Mouse (Mus musculus) cortical plate, adult 2 months (tissue): ENCODE results near the gene Fam173a. TPM values are rescaled to one million over a fixed set of nuclear protein-coding genes. Genes with fewer than 3 reads are reported as not detected.
A peak's percentile ranks its signal among the peaks of the same experiment; 100 is the strongest.
"Not testable (repeated sequence)": the region's sequence is repeated elsewhere in the genome, so short reads cannot be mapped to it uniquely, and the experiment has no call there.

Source experiments
- H3K27ac ChIP-seq: fragments of 200-500 bp; 2 replicates; pipeline ENCODE4 v1.5.1; 2012; ENCODE audit warnings: low read length, control low read depth, inconsistent platforms; ENCODE audit not compliant: insufficient read depth
- H3K4me1 ChIP-seq: fragments of 200-500 bp; 2 replicates; pipeline ENCODE4 v1.6.1; 2011; ENCODE audit warnings: low read length; ENCODE audit not compliant: control insufficient read depth, insufficient read depth
- H3K4me3 ChIP-seq: fragments of 200-500 bp; 2 replicates; pipeline ENCODE4 v1.5.1; 2011; ENCODE audit warnings: mild to moderate bottlenecking, low read length, control low read depth; ENCODE audit not compliant: insufficient read depth
- CTCF ChIP-seq: fragments of 200-500 bp; IDR thresholded peaks from 2 replicates; pipeline ENCODE4 v1.5.1; 2011; ENCODE audit warnings: mild to moderate bottlenecking, control low read depth, low read length; ENCODE audit not compliant: insufficient read depth; ENCODE audit errors: extremely low read depth
- POLR2A ChIP-seq: fragments of 200-500 bp; IDR thresholded peaks from 2 replicates; pipeline ENCODE4 v1.6.1; 2011; ENCODE audit warnings: mild to moderate bottlenecking, low read length, control low read depth; ENCODE audit not compliant: insufficient read depth; ENCODE audit errors: extremely low read depth
- polyA plus RNA-seq: library from polyadenylated mRNA; depleted of rRNA; stranded (reverse); fragments of >200 nt; gene quantifications from 2 replicates; pipeline ENCODE4 v1.2.3, GENCODE M21; 2012

The Fam173a gene
- polyA plus RNA-seq, 1 experiment, result 152 TPM

- Histone ChIP-seq H3K4me3 (no peak overlapping the region), H3K4me1 (peaks cover 15% of the 10 kb centered on the region), H3K27ac (no peak overlapping the region)
- TF ChIP-seq POLR2A, result no peak
- TF ChIP-seq CTCF, result no peak
Observed at GRCm38 (mm10) chr17:25818851-25819780, 26.4 kb upstream of the Fam173a start.

- no peak overlapping the region for H3K4me3 ChIP-seq
- no peak overlapping the region for H3K27ac ChIP-seq
- H3K4me1 ChIP-seq, result peaks cover 15% of the 10 kb centered on the region
- TF ChIP-seq CTCF (no peak), POLR2A (no peak)
Observed at GRCm38 (mm10) chr17:25817662-25818061, 25.0 kb upstream of the Fam173a start.

DNA sequence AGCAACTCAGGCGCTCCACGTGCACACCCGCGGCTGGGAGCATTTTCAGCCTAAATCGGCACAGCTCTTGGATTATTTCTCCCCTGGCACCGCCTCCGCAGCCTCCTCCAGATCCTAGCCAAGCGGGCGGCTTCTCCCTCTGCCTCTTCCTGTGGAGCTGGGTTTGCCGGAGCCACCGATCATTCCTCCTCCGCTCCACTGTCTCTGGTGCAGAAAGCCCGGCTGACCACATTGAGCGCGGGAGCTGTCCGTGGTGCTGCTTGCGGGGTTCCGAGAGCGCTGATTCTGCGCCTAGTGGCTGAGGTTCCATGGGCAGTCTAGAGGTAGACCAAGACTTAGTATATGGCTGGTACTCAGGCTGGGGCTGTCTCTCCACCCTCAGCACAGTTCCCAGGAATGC lies 20.8 kb upstream of the Fam173a start:
- H3K27ac ChIP-seq, result peak overlapping the region; percentile 83
- peaks cover 18% of the 10 kb centered on the region for H3K4me1 ChIP-seq
- TF ChIP-seq POLR2A, result peak; percentile 56; the same call in 1 of the 2 replicates
- peak; percentile 32 for TF ChIP-seq CTCF
- peak overlapping the region; percentile 17 for H3K4me3 ChIP-seq

DNA sequence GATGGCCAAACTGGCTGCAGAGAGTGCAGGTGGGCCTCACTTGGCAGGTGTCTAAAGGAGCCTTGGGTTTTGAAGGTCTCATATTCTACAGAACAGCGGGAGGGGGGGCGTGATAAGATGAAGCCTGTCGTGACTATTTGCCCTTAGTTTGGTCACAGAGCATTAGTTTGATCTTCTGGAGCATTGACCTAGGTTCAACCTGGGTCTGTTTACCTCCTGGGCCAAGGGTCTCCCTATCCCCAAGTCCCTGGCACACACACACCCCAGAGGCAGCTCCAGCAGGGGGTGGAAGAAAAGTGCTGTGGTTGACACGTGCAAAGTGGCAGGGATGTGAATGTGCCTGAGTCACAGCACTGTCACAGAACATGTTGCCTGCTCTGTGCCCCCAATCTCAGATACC lies 18.2 kb upstream of the Fam173a start:
- peak overlapping the region; percentile 30; the same call in 1 of the 2 replicates for H3K27ac ChIP-seq
- TF ChIP-seq POLR2A, result no peak
- TF ChIP-seq CTCF, result no peak
- peak overlapping the region; percentile 99 for H3K4me3 ChIP-seq
- peaks cover 17% of the 10 kb centered on the region for H3K4me1 ChIP-seq

DNA sequence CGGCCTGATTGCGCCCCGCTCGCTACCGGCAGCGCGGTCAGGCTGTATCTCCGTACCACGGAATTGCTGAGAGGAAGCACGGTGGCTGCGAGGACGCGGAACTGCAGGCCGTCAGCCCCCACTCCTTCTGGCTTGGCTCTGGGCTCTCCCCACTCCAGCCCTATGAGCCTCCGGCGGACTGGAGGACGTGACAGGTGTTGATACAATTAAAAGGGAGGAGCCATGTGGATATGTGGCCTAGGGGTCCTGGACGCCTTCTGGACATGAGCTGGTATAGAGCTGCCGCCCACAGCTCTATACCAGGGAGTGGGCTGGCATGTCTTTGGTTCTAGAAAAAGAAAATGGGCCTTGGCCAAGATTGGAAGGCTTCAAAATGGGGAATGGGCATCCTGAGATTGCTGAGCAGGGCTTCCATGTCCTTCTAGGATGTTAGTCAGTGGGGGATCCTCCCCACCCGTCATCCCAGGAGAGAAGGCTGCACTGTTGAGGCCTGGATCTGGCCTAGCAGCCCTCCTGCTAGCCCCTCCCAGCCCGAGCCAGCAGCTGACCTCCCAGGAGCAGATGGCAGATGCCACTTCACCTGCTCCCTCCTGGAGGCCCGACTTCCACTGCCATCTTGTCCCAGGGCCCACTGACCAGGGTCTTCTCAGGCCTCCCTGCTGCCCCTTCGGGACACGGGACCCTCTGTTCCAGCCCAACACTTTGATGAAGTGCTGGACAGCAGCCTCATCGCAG lies 17.1 kb upstream of the Fam173a start:
- TF ChIP-seq CTCF, result no peak
- no peak for TF ChIP-seq POLR2A
- Histone ChIP-seq H3K4me3 (peak overlapping the region; percentile 99), H3K27ac (peak overlapping the region; percentile 99), H3K4me1 (peaks cover 14% of the 10 kb centered on the region; the same call in 1 of the 2 replicates)

DNA sequence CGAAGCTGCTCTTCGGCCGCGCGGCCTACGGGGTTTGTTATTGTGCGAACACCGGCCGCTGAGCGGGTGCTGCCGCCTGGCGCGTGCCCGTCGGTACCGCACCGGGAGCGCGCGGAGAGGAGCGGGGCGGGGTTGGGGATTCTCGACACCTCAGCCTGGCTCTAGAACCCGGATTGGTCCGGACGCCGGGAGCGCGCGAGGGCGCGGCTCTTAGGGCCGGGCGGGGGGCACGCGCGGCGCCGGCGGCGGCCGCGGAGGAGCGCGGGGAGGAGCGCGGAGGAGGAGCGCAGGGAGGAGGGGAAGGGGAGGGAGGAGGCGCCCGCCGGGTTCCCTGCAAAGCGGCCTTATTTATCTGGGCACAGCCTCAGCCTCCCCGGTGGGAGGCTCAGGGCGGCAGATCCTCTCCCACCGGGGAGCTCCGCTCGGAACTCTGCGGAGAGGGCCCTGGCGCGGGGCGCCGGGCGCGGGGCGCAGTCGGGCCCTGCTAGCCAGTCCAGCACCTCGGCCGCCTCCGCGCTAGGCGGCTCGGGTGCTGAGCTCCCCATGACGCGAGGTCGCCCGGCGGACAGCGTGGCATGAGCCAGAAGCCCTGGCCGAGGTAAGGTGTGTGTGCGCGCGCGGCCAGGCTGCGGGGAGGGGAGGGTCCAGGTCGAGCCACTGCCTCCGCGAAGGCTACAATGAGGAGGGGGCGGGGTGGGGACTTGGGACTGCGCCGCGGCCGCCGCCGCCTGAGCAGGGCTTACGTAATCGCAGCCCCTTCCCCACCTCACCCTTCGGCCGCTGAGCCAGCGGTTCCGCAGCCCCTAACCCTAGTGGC lies 16.3 kb upstream of the Fam173a start, which contains the start of gene Fbxl16:
Fbxl16 (plus strand) TSS at position 297 of the 817 bp plus-strand sequence.
- Histone ChIP-seq H3K4me3 (peak within 1 kb of the TSS; percentile 99), H3K27ac (peak within 1 kb of the TSS; percentile 99), H3K4me1 (peaks cover 10% of the 10 kb centered on the region; the same call in 1 of the 2 replicates)
- TF ChIP-seq CTCF, result no peak
- TF ChIP-seq POLR2A, result peak; percentile 44; the same call in 1 of the 2 replicates

GRCm38 (mm10) chr17:25808028-25808427 lies 15.3 kb upstream of the Fam173a start:
- Histone ChIP-seq H3K4me3 (peak overlapping the region; percentile 99), H3K4me1 (peaks cover 13% of the 10 kb centered on the region), H3K27ac (peak overlapping the region; percentile 58; the same call in 1 of the 2 replicates)
- TF ChIP-seq POLR2A (no peak), CTCF (no peak)

DNA sequence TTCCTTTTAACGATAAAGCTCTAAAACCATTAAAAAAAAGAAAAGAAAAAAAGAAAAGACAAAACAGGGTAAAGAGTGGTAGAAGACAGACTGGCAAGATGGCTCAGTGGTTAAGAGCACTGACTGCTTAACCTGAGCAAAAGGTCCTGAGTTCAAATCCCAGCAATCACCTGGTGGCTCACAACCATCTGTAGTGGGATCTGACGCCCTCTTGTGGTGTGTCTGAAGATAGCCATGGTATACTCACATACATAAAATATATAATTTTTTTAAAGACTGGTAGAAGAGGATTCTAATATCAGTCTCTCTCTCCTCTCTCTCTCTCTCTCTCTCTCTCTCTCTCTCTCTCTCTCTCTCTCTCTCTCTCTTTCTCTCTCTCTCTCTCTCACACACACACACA lies 14.8 kb upstream of the Fam173a start:
- not testable (repeated sequence) for H3K27ac ChIP-seq, H3K4me3 ChIP-seq
- peaks cover 13% of the 10 kb centered on the region for H3K4me1 ChIP-seq

DNA sequence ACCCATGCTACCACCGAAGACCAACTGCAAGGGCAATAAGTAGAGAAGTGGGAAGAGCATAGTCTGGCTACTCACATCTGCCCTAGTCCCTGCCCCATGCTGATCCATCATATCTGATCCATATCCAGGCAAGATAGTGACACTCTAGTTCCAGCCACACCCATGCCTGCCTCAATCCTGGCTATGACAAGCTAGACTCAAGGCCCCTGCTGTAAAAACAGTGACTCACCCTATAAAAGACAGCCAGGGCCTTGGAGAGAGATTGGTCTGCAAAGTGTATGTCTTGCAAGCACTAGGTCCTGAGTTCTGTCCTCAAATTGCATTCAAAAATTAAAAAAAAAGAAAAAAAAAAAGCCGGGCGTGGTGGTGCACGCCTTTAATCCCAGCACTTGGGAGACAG lies 13.8 kb upstream of the Fam173a start:
- TF ChIP-seq POLR2A (no peak), CTCF (no peak)
- no peak overlapping the region for H3K4me3 ChIP-seq
- no peak overlapping the region for H3K27ac ChIP-seq
- H3K4me1 ChIP-seq, result peaks cover 13% of the 10 kb centered on the region
